Mouse (Mus musculus) E14TG2a.4 (cell line): Measurements from ENCODE around the gene Bphl.

Experiments used
- CTCF ChIP-seq: conservative IDR thresholded peaks from 2 replicates; pipeline ENCODE4 v1.5.1; 2014; ENCODE audit warnings: low read length
- POU5F1 ChIP-seq: IDR thresholded peaks from 2 replicates; pipeline ENCODE4 v1.6.1; 2014; ENCODE audit warnings: low read length, borderline replicate concordance

GRCm38 (mm10) chr13:34047526-34047925 lies 10.1 kb downstream of the Bphl start:
- TF ChIP-seq CTCF (no peak), POU5F1 (no peak)
